Mouse (Mus musculus): ENCODE data around the gene Kif26a.

GRCm38 (mm10) chr12:112143833-112144201 is 2.2 kb upstream of the Kif26a start:
- TF ChIP-seq EP300 (IDR thresholded peaks at IDR 0.05; ENCODE audit: low read depth) = no peak
- TF ChIP-seq CTCF (IDR thresholded peaks at IDR 0.05; ENCODE audit: low read depth) = no peak

Measured in liver, embryonic 14.5 days (tissue).